In genomic region chr4:138827147-138827546, GRCm38 (mm10) we compare ENCODE assay signal across 28 mouse cellular contexts. TPM values are rescaled to one million over a fixed set of nuclear protein-coding genes. Genes with fewer than 3 reads are reported as not detected.
DNase-seq lines count a peak whose midpoint lies in the region; ATAC-seq and TF ChIP-seq lines count a peak whose summit lies in the region.
"Had no signal": no experiment of that assay in that cellular context is flagged by ENCODE, and none has a peak within 500 bp of the region (broad histone marks: within the 10 kb centered on the region; RNA-seq: fewer than 3 reads in every experiment).

No protein-coding gene starts in this region.

- WGBS in midbrain, embryonic 10.5 days = 64% methylated on average over 11 of the region's 11 CpGs
- WGBS in midbrain, embryonic 16.5 days = 53% methylated on average over 11 of the region's 11 CpGs
- whole genome bisulfite sequencing in limb, embryonic 14.5 days = 47% methylated on average over 11 of the region's 11 CpGs

- H3K4me3 ChIP-seq in midbrain, embryonic 10.5 days = no peak overlapping the region
- H3K4me3 ChIP-seq in midbrain, embryonic 16.5 days (ENCODE audit: low read depth, low read length) = no peak overlapping the region
- H3K4me3 ChIP-seq in limb, embryonic 14.5 days (replicated peaks; ENCODE audit: low read length) = no peak overlapping the region
- H3K4me3 ChIP-seq: embryonic facial prominence, embryonic 15.5 days; erythroblast, embryonic 14.5 days; forebrain, embryonic 10.5 days; heart, embryonic 12.5 days; hindbrain, embryonic 10.5 days had no signal

- peaks cover under 1% of the 10 kb centered on the region; the same call in 1 of the 2 replicates for H3K27me3 ChIP-seq in midbrain, embryonic 10.5 days (ENCODE audit: low read depth, poor library complexity, severe bottlenecking)
- no peaks in the 10 kb centered on the region for H3K27me3 ChIP-seq in midbrain, embryonic 16.5 days (ENCODE audit: control insufficient read depth, insufficient read depth, low read depth, low read length)
- no peaks in the 10 kb centered on the region for H3K27me3 ChIP-seq in limb, embryonic 14.5 days (ENCODE audit: control insufficient read depth, insufficient read depth, low read length)
- H3K27me3 ChIP-seq: embryonic facial prominence, embryonic 15.5 days had no signal

- DNase-seq in embryo, embryonic 11 days = peak; percentile 9
- DNase-seq in embryo, embryonic 10 days (ENCODE audit: low spot score) = no peak
- no peak for DNase-seq in midbrain, embryonic 10.5 days (ENCODE audit: low spot score)
- DNase-seq in limb, embryonic 14.5 days (ENCODE audit: low spot score) = peak; percentile 48
- no peak for DNase-seq in gastrocnemius, adult 8-10 months (ENCODE audit: low spot score in 2 of 2)
- no peak for DNase-seq in adrenal gland, postnatal 14 days
- DNase-seq: adrenal gland, postnatal 25 days; cerebellum, adult 2 months; cerebellum, postnatal 10 days; gastrocnemius, postnatal 10 days; heart, adult 18-20 months had no signal

- ATAC-seq in midbrain, embryonic 16.5 days = no peak
- ATAC-seq in common myeloid progenitor, adult 5-6 weeks (replicated peaks; ENCODE audit: low read depth, poor library complexity, severe bottlenecking) = peak; percentile 58
- ATAC-seq in limb, embryonic 14.5 days (ENCODE audit: low FRiP score, low read depth) = peak; percentile 63; the same call in 1 of the 2 replicates
- ATAC-seq: activated CD4-positive, CD25-positive, alpha-beta regulatory T cell, adult 4 months; forebrain, embryonic 14.5 days; Patski had no signal

- TF ChIP-seq POLR2A in limb, embryonic 14.5 days (IDR thresholded peaks at IDR 0.05; ENCODE audit: borderline replicate concordance, extremely low read depth, insufficient read depth, insufficient read length) = no peak

- H3K4me1 ChIP-seq in midbrain, embryonic 10.5 days = peaks cover 23% of the 10 kb centered on the region
- no peaks in the 10 kb centered on the region for H3K4me1 ChIP-seq in midbrain, embryonic 16.5 days (ENCODE audit: control insufficient read depth, insufficient read depth, low read length)
- H3K4me1 ChIP-seq in limb, embryonic 14.5 days (ENCODE audit: control insufficient read depth, insufficient read depth, low read length) = peaks cover 16% of the 10 kb centered on the region

- peaks cover 16% of the 10 kb centered on the region; the same call in 1 of the 2 replicates for H3K9me3 ChIP-seq in midbrain, embryonic 10.5 days (replicated peaks)
- H3K9me3 ChIP-seq in midbrain, embryonic 16.5 days (replicated peaks; ENCODE audit: control insufficient read depth, low read length, poor library complexity, severe bottlenecking) = no peaks in the 10 kb centered on the region
- H3K9me3 ChIP-seq in limb, embryonic 14.5 days (ENCODE audit: control insufficient read depth, low read length) = no peaks in the 10 kb centered on the region

- no peaks in the 10 kb centered on the region for H3K36me3 ChIP-seq in midbrain, embryonic 10.5 days
- no peaks in the 10 kb centered on the region for H3K36me3 ChIP-seq in midbrain, embryonic 16.5 days (ENCODE audit: control insufficient read depth, insufficient read depth, low read length)
- H3K36me3 ChIP-seq in limb, embryonic 14.5 days (ENCODE audit: control insufficient read depth, insufficient read depth, low read length) = no peaks in the 10 kb centered on the region
- H3K36me3 ChIP-seq: embryonic facial prominence, embryonic 15.5 days; forebrain, embryonic 10.5 days; heart, embryonic 12.5 days; hindbrain, embryonic 10.5 days had no signal

- 0 out of 2 replicates have a peak overlapping the region, but pooled peaks have one; percentile 3 for H3K27ac ChIP-seq in midbrain, embryonic 10.5 days (replicated peaks)
- H3K27ac ChIP-seq in midbrain, embryonic 16.5 days (ENCODE audit: low read length) = no peak overlapping the region
- H3K27ac ChIP-seq in limb, embryonic 14.5 days (replicated peaks; ENCODE audit: low read depth, low read length) = no peak overlapping the region
- H3K27ac ChIP-seq: embryonic facial prominence, embryonic 15.5 days; forebrain, embryonic 10.5 days; hindbrain, embryonic 10.5 days; hindbrain, embryonic 14.5 days had no signal

- no peak overlapping the region for H3K4me2 ChIP-seq in midbrain, embryonic 16.5 days (ENCODE audit: low read length)
- no peak overlapping the region for H3K4me2 ChIP-seq in limb, embryonic 14.5 days (replicated peaks; ENCODE audit: low read depth, low read length, severe bottlenecking)
- H3K4me2 ChIP-seq: embryonic facial prominence, embryonic 15.5 days; heart, embryonic 12.5 days; hindbrain, embryonic 14.5 days had no signal

- no peak overlapping the region for H3K9ac ChIP-seq in midbrain, embryonic 16.5 days (ENCODE audit: low read depth, low read length)
- H3K9ac ChIP-seq in limb, embryonic 14.5 days (ENCODE audit: low read depth, low read length, severe bottlenecking) = no peak overlapping the region
- H3K9ac ChIP-seq: embryonic facial prominence, embryonic 15.5 days; heart, embryonic 12.5 days; hindbrain, embryonic 14.5 days had no signal

RNA-seq across cellular contexts. Expression of gene Pla2g5, which starts 36.1 kb away (rescaled TPM):
- polyA plus RNA-seq in midbrain, embryonic 10.5 days (2016; fragmentation: Nextera tagmentation; extraction: Ambion mirVana) = 0.22 and 0.37 TPM in 2 replicates
- polyA plus RNA-seq in midbrain, embryonic 16.5 days (2015; fragmentation: Nextera tagmentation; extraction: Ambion mirVana) = 0.79 and 1.1 TPM in 2 replicates
- not detected in 2 replicates for total RNA-seq in common myeloid progenitor, adult 5-6 weeks (2017)
- 1.3 and 1.7 TPM in 2 replicates for polyA plus RNA-seq in limb, embryonic 14.5 days (2012; rRNA removed)
- polyA plus RNA-seq in limb, embryonic 14.5 days (2014; fragmentation: Nextera tagmentation; extraction: Ambion mirVana) = 0.62 and 0.73 TPM in 2 replicates
- total RNA-seq in gastrocnemius, adult 8-10 months (2022) = 1 to 10 TPM in 3 of 4 experiments, under 1 TPM in 1; 0.94 to 7.7 (median 3.9) TPM
- total RNA-seq in adrenal gland, postnatal 14 days (2021) = 9.2 and 13.2 TPM in 2 replicates
- total RNA-seq: MEL had no signal
- polyA plus RNA-seq: activated CD4-positive, CD25-positive, alpha-beta regulatory T cell, adult 4 months; erythroblast, embryonic 14.5 days; hindbrain, embryonic 10.5 days had no signal

RNA-seq across cellular contexts. Expression of gene Gm13030, which starts 46.6 kb away (rescaled TPM):
- not detected in 2 replicates for polyA plus RNA-seq in midbrain, embryonic 10.5 days (2016; fragmentation: Nextera tagmentation; extraction: Ambion mirVana)
- polyA plus RNA-seq in midbrain, embryonic 16.5 days (2015; fragmentation: Nextera tagmentation; extraction: Ambion mirVana) = not detected in 2 replicates
- total RNA-seq in common myeloid progenitor, adult 5-6 weeks (2017) = not detected in 2 replicates
- polyA plus RNA-seq in limb, embryonic 14.5 days (2012; rRNA removed) = not detected in 2 replicates
- not detected in 2 replicates for polyA plus RNA-seq in limb, embryonic 14.5 days (2014; fragmentation: Nextera tagmentation; extraction: Ambion mirVana)
- not detected for total RNA-seq in gastrocnemius, adult 8-10 months (2022)
- total RNA-seq in adrenal gland, postnatal 14 days (2021) = not detected in 2 replicates
- total RNA-seq: adrenal gland, adult 18-20 months; adrenal gland, postnatal 25 days; gastrocnemius, postnatal 10 days; gastrocnemius, postnatal 4 days; heart, adult 18-20 months; heart, postnatal 25 days; MEL had no signal
- polyA plus RNA-seq: activated CD4-positive, CD25-positive, alpha-beta regulatory T cell, adult 4 months; C2C12; cerebellum, adult 2 months; embryonic facial prominence, embryonic 15.5 days; erythroblast, embryonic 14.5 days; forebrain, embryonic 10.5 days; forebrain, embryonic 14.5 days; heart, embryonic 12.5 days; heart, embryonic 16.5 days; hindbrain, embryonic 10.5 days; hindbrain, embryonic 14.5 days; Patski had no signal

RNA-seq across cellular contexts. Expression of gene Pla2g2e, which starts 50.6 kb away (rescaled TPM):
- not detected in 2 replicates for polyA plus RNA-seq in midbrain, embryonic 10.5 days (2016; fragmentation: Nextera tagmentation; extraction: Ambion mirVana)
- not detected in 2 replicates for polyA plus RNA-seq in midbrain, embryonic 16.5 days (2015; fragmentation: Nextera tagmentation; extraction: Ambion mirVana)
- total RNA-seq in common myeloid progenitor, adult 5-6 weeks (2017) = not detected in 2 replicates
- 0.09 TPM in 1 of 2 replicates, not detected in the other for polyA plus RNA-seq in limb, embryonic 14.5 days (2012; rRNA removed)
- polyA plus RNA-seq in limb, embryonic 14.5 days (2014; fragmentation: Nextera tagmentation; extraction: Ambion mirVana) = not detected in 2 replicates
- total RNA-seq in gastrocnemius, adult 8-10 months (2022) = not detected
- 1.2 and 1.4 TPM in 2 replicates for total RNA-seq in adrenal gland, postnatal 14 days (2021)
- total RNA-seq: gastrocnemius, postnatal 10 days; gastrocnemius, postnatal 4 days; MEL had no signal
- polyA plus RNA-seq: activated CD4-positive, CD25-positive, alpha-beta regulatory T cell, adult 4 months; cerebellum, adult 2 months; erythroblast, embryonic 14.5 days; forebrain, embryonic 10.5 days; forebrain, embryonic 14.5 days; heart, embryonic 12.5 days; hindbrain, embryonic 10.5 days; hindbrain, embryonic 14.5 days; Patski had no signal

RNA-seq across cellular contexts. Expression of gene Pla2g2d, which starts 51.6 kb away (rescaled TPM):
- polyA plus RNA-seq in midbrain, embryonic 10.5 days (2016; fragmentation: Nextera tagmentation; extraction: Ambion mirVana) = 0.56 and 0.78 TPM in 2 replicates
- polyA plus RNA-seq in midbrain, embryonic 16.5 days (2015; fragmentation: Nextera tagmentation; extraction: Ambion mirVana) = 0.20 TPM in 1 of 2 replicates, not detected in the other
- not detected in 2 replicates for total RNA-seq in common myeloid progenitor, adult 5-6 weeks (2017)
- polyA plus RNA-seq in limb, embryonic 14.5 days (2012; rRNA removed) = 0.06 and 0.15 TPM in 2 replicates
- polyA plus RNA-seq in limb, embryonic 14.5 days (2014; fragmentation: Nextera tagmentation; extraction: Ambion mirVana) = 0.10 and 0.55 TPM in 2 replicates
- under 1 TPM in 3 of 4 experiments, not detected in 1; 0.29 to 0.47 (median 0.36) TPM for total RNA-seq in gastrocnemius, adult 8-10 months (2022)
- 1.1 and 10.7 TPM in 2 replicates for total RNA-seq in adrenal gland, postnatal 14 days (2021)
- total RNA-seq: gastrocnemius, postnatal 10 days; gastrocnemius, postnatal 4 days; MEL had no signal
- polyA plus RNA-seq: C2C12; erythroblast, embryonic 14.5 days; heart, embryonic 12.5 days; heart, embryonic 16.5 days had no signal

Comparison
In these comparisons a context has a peak if more than half of its experiments do, and no peak if none do; other contexts are left out.
1. DNase-seq: peak in embryo, embryonic 11 days (single experiment) and limb, embryonic 14.5 days (single experiment); none in embryo, embryonic 10 days (single experiment), midbrain, embryonic 10.5 days (single experiment), gastrocnemius, adult 8-10 months (0 of 2) and adrenal gland, postnatal 14 days (single experiment).